8 mouse cellular contexts compared by ENCODE assay signal in the genomic region with DNA sequence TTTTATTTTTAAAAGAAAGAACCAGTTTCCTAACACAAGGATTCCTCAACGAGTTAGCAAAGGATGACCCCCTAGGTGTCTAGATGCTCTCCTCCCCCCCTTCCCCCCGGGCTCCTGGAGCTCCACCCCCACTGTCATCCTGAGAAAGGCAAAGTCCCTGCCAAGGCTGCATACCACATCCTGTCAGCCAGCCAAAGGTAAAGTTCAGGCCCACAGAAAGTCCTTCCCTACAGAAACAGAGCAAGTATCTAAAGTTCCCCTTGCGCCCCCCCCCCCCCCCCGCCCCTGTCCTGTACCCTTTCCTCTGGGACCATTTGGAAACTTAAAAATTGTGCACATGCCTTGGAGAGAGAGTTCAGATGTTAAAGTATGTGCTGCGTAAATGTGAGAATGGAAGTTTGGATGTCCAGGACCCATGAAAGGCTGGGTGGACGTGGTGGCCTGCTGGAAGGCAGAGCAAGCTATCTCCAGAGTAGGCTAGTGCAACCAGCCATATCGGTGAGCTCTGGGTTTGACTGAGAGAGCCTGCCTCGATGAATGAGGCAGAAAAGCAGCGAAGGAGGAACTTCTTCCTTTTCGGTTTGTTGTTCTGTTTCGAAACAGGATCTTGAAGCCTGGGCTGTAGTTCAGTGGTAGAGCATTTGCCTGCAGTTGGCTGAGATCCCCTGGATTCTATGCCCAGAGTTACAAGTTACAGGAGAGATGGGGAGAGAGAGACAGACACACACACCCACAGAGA. TPM values are rescaled to one million over a fixed set of nuclear protein-coding genes. Genes with fewer than 3 reads are reported as not detected.
DNase-seq lines count a peak whose midpoint lies in the region; ATAC-seq and TF ChIP-seq lines count a peak whose summit lies in the region.

No protein-coding gene starts in this region.

- peak overlapping the region; percentile 62 for H3K27ac ChIP-seq in embryonic facial prominence, embryonic 10.5 days (replicated peaks)
- H3K27ac ChIP-seq in heart, embryonic 15.5 days: peak overlapping the region; percentile 76
- peak overlapping the region; percentile 62; the same call in 1 of the 2 replicates for H3K27ac ChIP-seq in kidney, postnatal 0 days
- peak overlapping the region; percentile 68 for H3K27ac ChIP-seq in liver, embryonic 16.5 days (ENCODE audit: low read length)
- peak overlapping the region; percentile 13; the same call in 1 of the 2 replicates for H3K27ac ChIP-seq in neural tube, embryonic 13.5 days (replicated peaks)

- ATAC-seq in heart, embryonic 15.5 days (replicated peaks; ENCODE audit: insufficient number of reproducible peaks, insufficient read depth, low FRiP score, low read depth): peak; percentile 56
- ATAC-seq in kidney, postnatal 0 days (replicated peaks; ENCODE audit: low FRiP score, low read depth): peak; percentile 73
- ATAC-seq in liver, embryonic 16.5 days (ENCODE audit: low read depth): peak; percentile 49; the same call in 1 of the 2 replicates
- ATAC-seq in neural tube, embryonic 13.5 days (ENCODE audit: low read depth): no peak

- DNase-seq in cerebellum, postnatal 10 days: peak; percentile 25 to 29
- no peak for DNase-seq in cerebellum, adult 9-10 months
- peak; percentile 28 for DNase-seq in embryonic facial prominence, embryonic 10.5 days (ENCODE audit: low spot score)
- peak; percentile 75 for DNase-seq in kidney, postnatal 0 days (ENCODE audit: low spot score)
- peak; percentile 81 for DNase-seq in thymus, postnatal 14 days

- H3K9ac ChIP-seq in heart, embryonic 15.5 days: no peak overlapping the region
- peak overlapping the region; percentile 50; the same call in 1 of the 2 replicates for H3K9ac ChIP-seq in kidney, postnatal 0 days (ENCODE audit: low read depth, low read length)
- H3K9ac ChIP-seq in liver, embryonic 16.5 days (ENCODE audit: low read depth, low read length): no peak overlapping the region
- 0 out of 2 replicates have a peak overlapping the region, but pooled peaks have one; percentile 23 for H3K9ac ChIP-seq in neural tube, embryonic 13.5 days

- no peaks in the 10 kb centered on the region for H3K36me3 ChIP-seq in embryonic facial prominence, embryonic 10.5 days (replicated peaks)
- no peaks in the 10 kb centered on the region for H3K36me3 ChIP-seq in heart, embryonic 15.5 days
- no peaks in the 10 kb centered on the region for H3K36me3 ChIP-seq in kidney, postnatal 0 days (ENCODE audit: insufficient read depth, low read length)
- H3K36me3 ChIP-seq in liver, embryonic 16.5 days (ENCODE audit: control insufficient read depth, insufficient read depth): no peaks in the 10 kb centered on the region
- H3K36me3 ChIP-seq in neural tube, embryonic 13.5 days: no peaks in the 10 kb centered on the region

- H3K4me1 ChIP-seq in embryonic facial prominence, embryonic 10.5 days: peaks cover 55% of the 10 kb centered on the region
- peaks cover 31% of the 10 kb centered on the region for H3K4me1 ChIP-seq in heart, embryonic 15.5 days (replicated peaks)
- no peaks in the 10 kb centered on the region for H3K4me1 ChIP-seq in kidney, postnatal 0 days (replicated peaks; ENCODE audit: insufficient read depth, low read length)
- peaks cover 18% of the 10 kb centered on the region for H3K4me1 ChIP-seq in liver, embryonic 16.5 days (ENCODE audit: control insufficient read depth, low read depth, low read length)
- H3K4me1 ChIP-seq in neural tube, embryonic 13.5 days (replicated peaks): peaks cover 21% of the 10 kb centered on the region

- no peak for TF ChIP-seq CTCF in kidney, postnatal 0 days (IDR thresholded peaks at IDR 0.05; ENCODE audit: low read depth)

- peak overlapping the region; percentile 19; the same call in 1 of the 2 replicates for H3K4me3 ChIP-seq in embryonic facial prominence, embryonic 10.5 days
- peak overlapping the region; percentile 6 for H3K4me3 ChIP-seq in heart, embryonic 15.5 days
- no peak overlapping the region; the same call in 1 of the 2 replicates for H3K4me3 ChIP-seq in kidney, postnatal 0 days (replicated peaks; ENCODE audit: low read depth, low read length)
- peak overlapping the region; percentile 21; the same call in 1 of the 2 replicates for H3K4me3 ChIP-seq in liver, embryonic 16.5 days (ENCODE audit: low read depth, low read length)
- H3K4me3 ChIP-seq in neural tube, embryonic 13.5 days: no peak overlapping the region

- no peaks in the 10 kb centered on the region for H3K9me3 ChIP-seq in embryonic facial prominence, embryonic 10.5 days
- no peaks in the 10 kb centered on the region for H3K9me3 ChIP-seq in heart, embryonic 15.5 days (replicated peaks)
- H3K9me3 ChIP-seq in kidney, postnatal 0 days (replicated peaks; ENCODE audit: low read length): no peaks in the 10 kb centered on the region
- no peaks in the 10 kb centered on the region for H3K9me3 ChIP-seq in liver, embryonic 16.5 days (replicated peaks; ENCODE audit: control insufficient read depth, low read length)
- H3K9me3 ChIP-seq in neural tube, embryonic 13.5 days: no peaks in the 10 kb centered on the region

- H3K27me3 ChIP-seq in embryonic facial prominence, embryonic 10.5 days (replicated peaks; ENCODE audit: low read depth, poor library complexity, severe bottlenecking): no peaks in the 10 kb centered on the region
- no peaks in the 10 kb centered on the region for H3K27me3 ChIP-seq in heart, embryonic 15.5 days
- no peaks in the 10 kb centered on the region for H3K27me3 ChIP-seq in kidney, postnatal 0 days (ENCODE audit: insufficient read depth, low read length)
- H3K27me3 ChIP-seq in liver, embryonic 16.5 days (ENCODE audit: control insufficient read depth, insufficient read depth, low read depth, low read length): no peaks in the 10 kb centered on the region
- H3K27me3 ChIP-seq in neural tube, embryonic 13.5 days: no peaks in the 10 kb centered on the region

- WGBS in embryonic facial prominence, embryonic 10.5 days: 36% methylated on average over 11 of the region's 11 CpGs
- 28% methylated on average over 11 of the region's 11 CpGs for WGBS in heart, embryonic 15.5 days
- WGBS in kidney, postnatal 0 days: 19% methylated on average over 11 of the region's 11 CpGs
- 6% methylated on average over 10 of the region's 11 CpGs for WGBS in liver, embryonic 16.5 days (ENCODE audit: insufficient replicate concordance)
- WGBS in neural tube, embryonic 13.5 days: 51% methylated on average over 11 of the region's 11 CpGs

- H3K4me2 ChIP-seq in heart, embryonic 15.5 days: peak overlapping the region; percentile 40
- peak overlapping the region; percentile 38; the same call in 1 of the 2 replicates for H3K4me2 ChIP-seq in kidney, postnatal 0 days (ENCODE audit: low read length)
- peak overlapping the region; percentile 47 for H3K4me2 ChIP-seq in liver, embryonic 16.5 days (ENCODE audit: low read depth, low read length)
- peak overlapping the region; percentile 16; the same call in 1 of the 2 replicates for H3K4me2 ChIP-seq in neural tube, embryonic 13.5 days

RNA-seq across cellular contexts. Expression of a gene that starts 46.3 kb away (rescaled TPM):
- polyA plus RNA-seq in embryonic facial prominence, embryonic 10.5 days (2016; fragmentation: Nextera tagmentation; extraction: Ambion mirVana): not detected in 2 replicates
- 0.30 and 0.31 TPM in 2 replicates for polyA plus RNA-seq in heart, embryonic 15.5 days (2015; fragmentation: Nextera tagmentation; extraction: Ambion mirVana)
- not detected in 2 replicates for polyA plus RNA-seq in kidney, postnatal 0 days (2015; fragmentation: Nextera tagmentation; extraction: Ambion mirVana)
- not detected in 2 replicates for polyA plus RNA-seq in liver, embryonic 16.5 days (2015; fragmentation: Nextera tagmentation; extraction: Ambion mirVana)
- polyA plus RNA-seq in neural tube, embryonic 13.5 days (2015; fragmentation: Nextera tagmentation; extraction: Ambion mirVana): not detected in 2 replicates

Comparison
In these comparisons a context has a peak if more than half of its experiments do, and no peak if none do; other contexts are left out.
1. H3K27ac ChIP-seq: peak in every context shown above with its lines; median percentile 76 in heart, embryonic 15.5 days; 68 in liver, embryonic 16.5 days; 62 in embryonic facial prominence, embryonic 10.5 days; 62 in kidney, postnatal 0 days; 13 in neural tube, embryonic 13.5 days.
2. H3K4me3 ChIP-seq: peak in embryonic facial prominence, embryonic 10.5 days (single experiment), heart, embryonic 15.5 days (single experiment) and liver, embryonic 16.5 days (single experiment); none in kidney, postnatal 0 days (single experiment) and neural tube, embryonic 13.5 days (single experiment).
3. H3K9ac ChIP-seq: peak in kidney, postnatal 0 days (single experiment) and neural tube, embryonic 13.5 days (single experiment); none in heart, embryonic 15.5 days (single experiment) and liver, embryonic 16.5 days (single experiment).
4. Peak in every context shown above with its lines, with median percentiles within 50 percentile points of each other: H3K4me2 ChIP-seq.